Mouse (Mus musculus) monocyte, adult 5-6 weeks (primary cell): Measurements from ENCODE around the gene Fam117b. TPM values are rescaled to one million over a fixed set of nuclear protein-coding genes. Genes with fewer than 3 reads are reported as not detected.

Experiments
- ATAC-seq: fragments of 153-309, 156-312 bp; replicated peaks from 2 replicates; pipeline ENCODE4 v1.8.0; 2017; ENCODE audit warnings: mild to moderate bottlenecking; ENCODE audit not compliant: low TSS enrichment, insufficient number of reproducible peaks, severe bottlenecking, poor library complexity, low FRiP score
- total RNA-seq: library from RNA; stranded (forward); fragments of 200-1000, 200-491, 200-594 nt; gene quantifications from 3 replicates; pipeline ENCODE4 v1.2.3, GENCODE M21; 2017

The Fam117b gene
- total RNA-seq, 1 experiment from 2014 or later: 75.3 TPM

- ATAC-seq: no peak; the same call in 1 of the 2 replicates
These were observed 5.1 kb upstream of the Fam117b start for GRCm38 (mm10) chr1:59907700-59908099.

- no peak for ATAC-seq
These were observed 1.9 kb upstream of the Fam117b start for GRCm38 (mm10) chr1:59910941-59911340.

GRCm38 (mm10) chr1:59913195-59913868, 526 bp downstream of the Fam117b start:
- no peak for ATAC-seq

GRCm38 (mm10) chr1:59913869-59914225, 1.0 kb downstream of the Fam117b start:
- ATAC-seq: peak; percentile 90

- no peak for ATAC-seq
These were observed 2.0 kb downstream of the Fam117b start for GRCm38 (mm10) chr1:59914799-59915198.

- ATAC-seq: no peak
These were observed 3.2 kb downstream of the Fam117b start for GRCm38 (mm10) chr1:59915843-59916610.

- ATAC-seq: no peak
These were observed 4.6 kb downstream of the Fam117b start for GRCm38 (mm10) chr1:59917401-59917800.

GRCm38 (mm10) chr1:59918075-59918474, 5.3 kb downstream of the Fam117b start:
- ATAC-seq: no peak

GRCm38 (mm10) chr1:59923201-59923600, 10.4 kb downstream of the Fam117b start:
- peak; percentile 71 for ATAC-seq

- no peak for ATAC-seq
These were observed 10.9 kb downstream of the Fam117b start for GRCm38 (mm10) chr1:59923673-59924072.

- no peak for ATAC-seq
These were observed 11.6 kb downstream of the Fam117b start for GRCm38 (mm10) chr1:59924411-59924810.

- ATAC-seq: 0 out of 2 replicates have a peak, but pooled peaks have one; percentile 19
These were observed 13.3 kb downstream of the Fam117b start for GRCm38 (mm10) chr1:59926021-59926672.

- ATAC-seq: no peak
These were observed 14.4 kb downstream of the Fam117b start for GRCm38 (mm10) chr1:59927131-59927680.

- ATAC-seq: no peak
These were observed 18.1 kb downstream of the Fam117b start for GRCm38 (mm10) chr1:59930926-59931325.

- ATAC-seq: no peak
These were observed 20.2 kb downstream of the Fam117b start for GRCm38 (mm10) chr1:59932991-59933390.

GRCm38 (mm10) chr1:59941063-59941462, 28.3 kb downstream of the Fam117b start:
- no peak for ATAC-seq

- no peak for ATAC-seq
These were observed 29.4 kb downstream of the Fam117b start for GRCm38 (mm10) chr1:59942057-59942790.

- no peak for ATAC-seq
These were observed 31.0 kb downstream of the Fam117b start for GRCm38 (mm10) chr1:59943825-59944224.

GRCm38 (mm10) chr1:59945969-59946368, 33.2 kb downstream of the Fam117b start:
- ATAC-seq: no peak
